Mouse (Mus musculus) kidney, adult 8-10 months (tissue): ENCODE results near the gene Hoxa9.

Experiments
- DNase-seq, 2 experiments: peaks; one replicate each; pipeline ENCODE4 v3.0.0; 2022

Gene Hoxa9

GRCm38 (mm10) chr6:52227470-52228222 is 3.2 kb downstream of the Hoxa9 start:
- DNase-seq = peak; percentile 46 to 51

GRCm38 (mm10) chr6:52226569-52227257 is 4.2 kb downstream of the Hoxa9 start:
- peak in 1 of 2 experiments; percentile 37 for DNase-seq

GRCm38 (mm10) chr6:52225612-52226568 is 5.0 kb downstream of the Hoxa9 start:
- peak; percentile 90 to 91 for DNase-seq

GRCm38 (mm10) chr6:52224895-52225611 is 5.8 kb downstream of the Hoxa9 start:
- peak in 1 of 2 experiments; percentile 35 for DNase-seq

GRCm38 (mm10) chr6:52223939-52224760 is 6.7 kb downstream of the Hoxa9 start:
- peak in 1 of 2 experiments; percentile 37 for DNase-seq

- peak in 1 of 2 experiments; percentile 21 for DNase-seq
These were observed 8.2 kb downstream of the Hoxa9 start for GRCm38 (mm10) chr6:52222729-52223128.

GRCm38 (mm10) chr6:52221993-52222685 is 8.8 kb downstream of the Hoxa9 start:
- no peak for DNase-seq

- DNase-seq = peak; percentile 94 to 97
These were observed 9.4 kb downstream of the Hoxa9 start, which contains the start of gene Hoxa7 for GRCm38 (mm10) chr6:52221337-52221992. Gene Hoxa7 (minus strand): TSS chr6:52221854.

- no peak for DNase-seq
These were observed 10.0 kb downstream of the Hoxa9 start for GRCm38 (mm10) chr6:52220865-52221310.

GRCm38 (mm10) chr6:52220003-52220864 is 10.7 kb downstream of the Hoxa9 start:
- DNase-seq = peak in 1 of 2 experiments; percentile 71

- DNase-seq = peak in 1 of 2 experiments; percentile 25
These were observed 11.5 kb downstream of the Hoxa9 start for GRCm38 (mm10) chr6:52219234-52219942.

- peak in 1 of 2 experiments; percentile 24 for DNase-seq
These were observed 12.2 kb downstream of the Hoxa9 start for GRCm38 (mm10) chr6:52218643-52219215.

- peak in 1 of 2 experiments; percentile 48 for DNase-seq
These were observed 12.8 kb downstream of the Hoxa9 start for GRCm38 (mm10) chr6:52217895-52218642.

GRCm38 (mm10) chr6:52217459-52217768 is 13.5 kb downstream of the Hoxa9 start:
- DNase-seq = peak; percentile 93 to 94

GRCm38 (mm10) chr6:52216691-52217458 is 14.0 kb downstream of the Hoxa9 start:
- peak in 1 of 2 experiments; percentile 61 for DNase-seq
